Mouse (Mus musculus): ENCODE measurements around the gene Olfr311.
"Not testable (repeated sequence)": the region's sequence is repeated elsewhere in the genome, so short reads cannot be mapped to it uniquely, and the experiment has no call there.

Gene Olfr311

GRCm38 (mm10) chr11:58838951-58839350, at the start of gene Olfr311:
Gene Olfr311, plus strand, starts transcription at chr11:58839251.
- not testable (repeated sequence) for DNase-seq (ENCODE audit: low spot score)

GRCm38 (mm10) chr11:58789532-58789931, 49.5 kb upstream of the Olfr311 start:
- DNase-seq (ENCODE audit: low spot score), result no peak

- no peak for DNase-seq (ENCODE audit: low spot score)
These were observed 49.0 kb upstream of the Olfr311 start for GRCm38 (mm10) chr11:58790053-58790452.

GRCm38 (mm10) chr11:58790646-58791045, 48.4 kb upstream of the Olfr311 start:
- no peak for DNase-seq (ENCODE audit: low spot score)

GRCm38 (mm10) chr11:58795856-58796255, 43.2 kb upstream of the Olfr311 start:
- DNase-seq (ENCODE audit: low spot score), result no peak

- no peak for DNase-seq (ENCODE audit: low spot score)
These were observed 42.2 kb upstream of the Olfr311 start for GRCm38 (mm10) chr11:58796850-58797249.

GRCm38 (mm10) chr11:58799747-58800146, 39.3 kb upstream of the Olfr311 start:
- DNase-seq (ENCODE audit: low spot score), result no peak

- no peak for DNase-seq (ENCODE audit: low spot score)
These were observed 37.4 kb upstream of the Olfr311 start, which contains the start of gene Fam183b for GRCm38 (mm10) chr11:58801558-58802228. Gene Fam183b, minus strand, starts transcription at chr11:58801960.

GRCm38 (mm10) chr11:58803871-58804270, 35.2 kb upstream of the Olfr311 start:
- DNase-seq (ENCODE audit: low spot score), result no peak

- DNase-seq (ENCODE audit: low spot score), result no peak
These were observed 34.7 kb upstream of the Olfr311 start for GRCm38 (mm10) chr11:58804393-58804792.

GRCm38 (mm10) chr11:58812001-58812400, 27.1 kb upstream of the Olfr311 start:
- DNase-seq (ENCODE audit: low spot score), result no peak

- not testable (repeated sequence) for DNase-seq (ENCODE audit: low spot score)
These were observed 24.4 kb upstream of the Olfr311 start, which contains the start of gene Olfr313 for GRCm38 (mm10) chr11:58814700-58815099. Gene Olfr313, plus strand, starts transcription at chr11:58815000.

GRCm38 (mm10) chr11:58815676-58816075, 23.4 kb upstream of the Olfr311 start:
- no peak for DNase-seq (ENCODE audit: low spot score)

GRCm38 (mm10) chr11:58828937-58829336, 10.1 kb upstream of the Olfr311 start, which contains the start of gene Olfr312:
Gene Olfr312, plus strand, starts transcription at chr11:58829237.
- not testable (repeated sequence) for DNase-seq (ENCODE audit: low spot score)

- peak; percentile 50 for DNase-seq (ENCODE audit: low spot score)
These were observed 9.3 kb upstream of the Olfr311 start for GRCm38 (mm10) chr11:58829764-58830163.

- DNase-seq (ENCODE audit: low spot score), result peak; percentile 17
These were observed 6.5 kb upstream of the Olfr311 start for GRCm38 (mm10) chr11:58832541-58832940.

GRCm38 (mm10) chr11:58846919-58847461, 7.9 kb downstream of the Olfr311 start, which contains the start of gene Gm12258:
Gene Gm12258, plus strand, starts transcription at chr11:58847158.
- DNase-seq (ENCODE audit: low spot score), result peak; percentile 91

- DNase-seq (ENCODE audit: low spot score), result no peak
These were observed 8.6 kb downstream of the Olfr311 start for GRCm38 (mm10) chr11:58847636-58848035.

- DNase-seq (ENCODE audit: low spot score), result no peak
These were observed 10.7 kb downstream of the Olfr311 start for GRCm38 (mm10) chr11:58849731-58850130.

GRCm38 (mm10) chr11:58860744-58861143, 21.7 kb downstream of the Olfr311 start:
- no peak for DNase-seq (ENCODE audit: low spot score)

GRCm38 (mm10) chr11:58867039-58867953, 28.2 kb downstream of the Olfr311 start, which contains the start of gene 2810021J22Rik:
Gene 2810021J22Rik, plus strand, starts transcription at chr11:58867216.
- peak; percentile 87 for DNase-seq (ENCODE audit: low spot score)

- DNase-seq (ENCODE audit: low spot score), result no peak
These were observed 28.9 kb downstream of the Olfr311 start for GRCm38 (mm10) chr11:58867954-58868330.

All from T-cell, adult 2 months (primary cell).